11 mouse cellular contexts compared by ENCODE assay signal in the genomic region with DNA sequence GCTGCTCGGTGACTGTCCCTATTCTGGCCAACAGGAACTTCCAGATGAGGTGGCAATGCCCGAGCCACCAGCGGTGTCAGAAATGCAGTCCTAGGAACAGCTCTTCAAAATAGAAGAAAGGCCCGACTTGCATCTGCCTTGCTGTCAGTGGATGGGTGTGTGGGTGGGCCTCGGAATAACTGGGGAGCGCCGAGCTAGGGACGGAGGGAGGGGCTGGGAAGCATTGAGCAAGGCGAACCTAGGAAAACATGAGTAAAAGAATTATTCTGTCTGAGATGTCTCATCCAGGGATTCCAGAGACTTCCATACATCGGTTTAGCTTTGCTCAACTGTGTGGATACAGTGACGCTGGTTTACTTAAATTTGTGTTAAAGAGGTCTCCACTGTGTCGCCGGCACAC. TPM values are rescaled to one million over a fixed set of nuclear protein-coding genes. Genes with fewer than 3 reads are reported as not detected.
A peak's percentile ranks its signal among the peaks of the same experiment; 100 is the strongest.
DNase-seq lines count a peak whose midpoint lies in the region; ATAC-seq and TF ChIP-seq lines count a peak whose summit lies in the region.
"Had no signal": no experiment of that assay in that cellular context is flagged by ENCODE, and none has a peak within 500 bp of the region (broad histone marks: within the 10 kb centered on the region; RNA-seq: fewer than 3 reads in every experiment).

No protein-coding gene starts in this region.

- peaks cover 35% of the 10 kb centered on the region for H3K4me1 ChIP-seq in forebrain, embryonic 15.5 days
- peaks cover 31% of the 10 kb centered on the region for H3K4me1 ChIP-seq in forebrain, embryonic 14.5 days (ENCODE audit: control insufficient read depth, insufficient read depth, low read length)
- peaks cover 17% of the 10 kb centered on the region for H3K4me1 ChIP-seq in cortical plate, adult 2 months (ENCODE audit: control insufficient read depth, insufficient read depth, low read length)
- peaks cover 43% of the 10 kb centered on the region for H3K4me1 ChIP-seq in midbrain, embryonic 10.5 days

- no peak overlapping the region for H3K4me2 ChIP-seq in forebrain, embryonic 15.5 days (replicated peaks)
- H3K4me2 ChIP-seq in forebrain, embryonic 14.5 days (ENCODE audit: low read length), result no peak overlapping the region
- peak overlapping the region; percentile 97 for H3K4me2 ChIP-seq in myocyte (ENCODE audit: low read depth)
- H3K4me2 ChIP-seq: embryonic facial prominence, embryonic 12.5 days had no signal

- ATAC-seq in forebrain, embryonic 15.5 days (replicated peaks), result no peak
- ATAC-seq in forebrain, embryonic 14.5 days, result no peak

- no peak for TF ChIP-seq POLR2A in cortical plate, adult 2 months (IDR thresholded peaks at IDR 0.05; ENCODE audit: extremely low read depth, insufficient read depth, low read length)
- no peak for TF ChIP-seq POLR2A in myocyte (IDR thresholded peaks at IDR 0.05; ENCODE audit: insufficient read length, low read depth)

- H3K27me3 ChIP-seq in forebrain, embryonic 15.5 days, result no peaks in the 10 kb centered on the region
- no peaks in the 10 kb centered on the region for H3K27me3 ChIP-seq in forebrain, embryonic 14.5 days (replicated peaks; ENCODE audit: control insufficient read depth, insufficient read depth, low read length)
- no peaks in the 10 kb centered on the region for H3K27me3 ChIP-seq in myocyte (ENCODE audit: control insufficient read depth, insufficient read depth, insufficient read length)
- H3K27me3 ChIP-seq in midbrain, embryonic 10.5 days (ENCODE audit: low read depth, poor library complexity, severe bottlenecking), result no peaks in the 10 kb centered on the region
- H3K27me3 ChIP-seq: embryonic facial prominence, embryonic 12.5 days had no signal

- TF ChIP-seq CTCF in layer of hippocampus, adult 2 months (conservative IDR thresholded peaks at IDR 0.05), result no peak
- TF ChIP-seq CTCF in cortical plate, adult 2 months (IDR thresholded peaks at IDR 0.05; ENCODE audit: extremely low read depth, insufficient read depth, low read length), result no peak

- H3K79me2 ChIP-seq in myocyte (ENCODE audit: control insufficient read depth, insufficient read depth), result no peaks in the 10 kb centered on the region

- no peak for DNase-seq in forebrain, embryonic 14.5 days (ENCODE audit: low spot score)
- peak in 1 of 2 experiments; percentile 17 for DNase-seq in layer of hippocampus, adult 2 months (ENCODE audit: low spot score in 2 of 2)
- DNase-seq in layer of hippocampus, postnatal 36 days, result no peak
- no peak for DNase-seq in cerebellum, postnatal 4 days (ENCODE audit: low spot score in 2 of 2)
- no peak for DNase-seq in midbrain, embryonic 10.5 days (ENCODE audit: low spot score)

- no peaks in the 10 kb centered on the region for H3K9me3 ChIP-seq in forebrain, embryonic 15.5 days
- H3K9me3 ChIP-seq in forebrain, embryonic 14.5 days (replicated peaks; ENCODE audit: control insufficient read depth, low read length), result no peaks in the 10 kb centered on the region
- H3K9me3 ChIP-seq in midbrain, embryonic 10.5 days (replicated peaks), result no peaks in the 10 kb centered on the region
- H3K9me3 ChIP-seq: embryonic facial prominence, embryonic 12.5 days had no signal

- H3ac ChIP-seq in myocyte (ENCODE audit: control insufficient read depth, insufficient read length), result no peak overlapping the region

- peaks cover 3% of the 10 kb centered on the region; the same call in 1 of the 2 replicates for H3K36me3 ChIP-seq in forebrain, embryonic 15.5 days
- 0 out of 2 replicates have a peak, but pooled peaks cover 7% of the 10 kb centered on the region for H3K36me3 ChIP-seq in forebrain, embryonic 14.5 days (ENCODE audit: control insufficient read depth, insufficient read depth, low read length)
- no peaks in the 10 kb centered on the region for H3K36me3 ChIP-seq in myocyte (ENCODE audit: control insufficient read depth, insufficient read depth)
- H3K36me3 ChIP-seq in midbrain, embryonic 10.5 days, result peaks cover 9% of the 10 kb centered on the region

- no peak overlapping the region for H3K4me3 ChIP-seq in forebrain, embryonic 15.5 days
- no peak overlapping the region for H3K4me3 ChIP-seq in forebrain, embryonic 14.5 days (ENCODE audit: low read depth, low read length)
- H3K4me3 ChIP-seq in layer of hippocampus, adult 2 months, result no peak overlapping the region; the same call in 1 of the 2 replicates
- no peak overlapping the region for H3K4me3 ChIP-seq in cortical plate, adult 2 months (ENCODE audit: insufficient read depth, low read length)
- H3K4me3 ChIP-seq in myocyte, result peak overlapping the region; percentile 8
- H3K4me3 ChIP-seq in midbrain, embryonic 10.5 days, result no peak overlapping the region
- H3K4me3 ChIP-seq: embryonic facial prominence, embryonic 12.5 days had no signal

- no peak overlapping the region for H3K9ac ChIP-seq in forebrain, embryonic 15.5 days (replicated peaks)
- no peak overlapping the region for H3K9ac ChIP-seq in forebrain, embryonic 14.5 days (ENCODE audit: low read length)
- H3K9ac ChIP-seq: embryonic facial prominence, embryonic 12.5 days had no signal

- H3K27ac ChIP-seq in forebrain, embryonic 15.5 days (replicated peaks), result peak overlapping the region; percentile 29; the same call in 1 of the 2 replicates
- no peak overlapping the region; the same call in 1 of the 2 replicates for H3K27ac ChIP-seq in forebrain, embryonic 14.5 days (ENCODE audit: low read depth, low read length)
- H3K27ac ChIP-seq in layer of hippocampus, adult 2 months, result peak overlapping the region; percentile 93
- 0 out of 2 replicates have a peak overlapping the region, but pooled peaks have one; percentile 16 for H3K27ac ChIP-seq in cortical plate, adult 2 months (ENCODE audit: insufficient read depth, low read length)
- no peak overlapping the region for H3K27ac ChIP-seq in midbrain, embryonic 10.5 days (replicated peaks)

- WGBS in forebrain, embryonic 15.5 days, result 77% methylated on average over 13 of the region's 13 CpGs
- 86% methylated on average over 13 of the region's 13 CpGs for WGBS in forebrain, embryonic 14.5 days
- WGBS in midbrain, embryonic 10.5 days, result 90% methylated on average over 13 of the region's 13 CpGs

TF ChIP-seq in myocyte, 11 proteins besides CTCF, POLR2A, EP300 and RAD21:
- TF ChIP-seq MAX (IDR thresholded peaks at IDR 0.05; ENCODE audit: low read depth) (no peak), MYOG (IDR thresholded peaks at IDR 0.05; ENCODE audit: control insufficient read depth in 1 of 3, insufficient read depth in 1 of 3, insufficient read length in 2 of 3, low read depth in 2 of 3) (no peak), SRF (IDR thresholded peaks at IDR 0.05; ENCODE audit: control insufficient read depth, insufficient read length, low read depth) (no peak), MYOD1 (IDR thresholded peaks at IDR 0.05; ENCODE audit: control insufficient read depth in 1 of 3, insufficient read length in 2 of 3, low read depth in 2 of 3) (peak in 1 of 3 experiments; percentile 38)

RNA-seq across cellular contexts. Expression of gene Hacl1, which starts 27.2 kb away (rescaled TPM):
- polyA plus RNA-seq in forebrain, embryonic 15.5 days (2015; fragmentation: Nextera tagmentation; extraction: Ambion mirVana), result 5.9 and 9.3 TPM in 2 replicates
- polyA plus RNA-seq in forebrain, embryonic 14.5 days (2014; fragmentation: Nextera tagmentation; extraction: Ambion mirVana), result 10.2 and 13.0 TPM in 2 replicates
- total RNA-seq in layer of hippocampus, adult 2 months (2021), result 1 to 10 TPM; 7.0 to 9.4 TPM
- total RNA-seq in layer of hippocampus, postnatal 36 days (2021), result 1 to 10 TPM; 6.6 to 9.8 TPM
- 11.2 and 11.3 TPM in 2 replicates for polyA plus RNA-seq in cortical plate, adult 2 months (2012; rRNA removed)
- polyA plus RNA-seq in myocyte (2012; fragmentation: generic; extraction: Trizol), result 6.0 TPM
- 7.2 and 9.5 TPM in 2 replicates for polyA plus RNA-seq in midbrain, embryonic 10.5 days (2016; fragmentation: Nextera tagmentation; extraction: Ambion mirVana)

RNA-seq across cellular contexts. Expression of gene Btd, which starts 27.5 kb away (rescaled TPM):
- 15.1 and 16.6 TPM in 2 replicates for polyA plus RNA-seq in forebrain, embryonic 15.5 days (2015; fragmentation: Nextera tagmentation; extraction: Ambion mirVana)
- polyA plus RNA-seq in forebrain, embryonic 14.5 days (2014; fragmentation: Nextera tagmentation; extraction: Ambion mirVana), result 17.3 and 19.0 TPM in 2 replicates
- total RNA-seq in layer of hippocampus, adult 2 months (2021), result 1 to 10 TPM; 9.6 TPM
- total RNA-seq in layer of hippocampus, postnatal 36 days (2021), result 10 to 100 TPM in 1 of 2 experiments, 1 to 10 TPM in 1; 9.5 to 10.9 TPM
- polyA plus RNA-seq in cortical plate, adult 2 months (2012; rRNA removed), result 15.7 and 19.6 TPM in 2 replicates
- polyA plus RNA-seq in myocyte (2012; fragmentation: generic; extraction: Trizol), result 14.7 TPM
- polyA plus RNA-seq in midbrain, embryonic 10.5 days (2016; fragmentation: Nextera tagmentation; extraction: Ambion mirVana), result 15.5 and 16.4 TPM in 2 replicates

RNA-seq across cellular contexts. Expression of gene Gm49387, which starts 27.6 kb away (rescaled TPM):
- 0.37 and 0.78 TPM in 2 replicates for polyA plus RNA-seq in forebrain, embryonic 15.5 days (2015; fragmentation: Nextera tagmentation; extraction: Ambion mirVana)
- not detected in 2 replicates for polyA plus RNA-seq in forebrain, embryonic 14.5 days (2014; fragmentation: Nextera tagmentation; extraction: Ambion mirVana)
- total RNA-seq in layer of hippocampus, adult 2 months (2021), result under 1 TPM in 1 of 2 experiments, not detected in 1; 0.95 TPM
- not detected for total RNA-seq in layer of hippocampus, postnatal 36 days (2021)
- polyA plus RNA-seq in cortical plate, adult 2 months (2012; rRNA removed), result not detected in 2 replicates
- polyA plus RNA-seq in myocyte (2012; fragmentation: generic; extraction: Trizol), result not detected
- polyA plus RNA-seq in midbrain, embryonic 10.5 days (2016; fragmentation: Nextera tagmentation; extraction: Ambion mirVana), result 0.12 and 1.4 TPM in 2 replicates
- total RNA-seq: neutrophil, adult 5-6 weeks had no signal
- polyA plus RNA-seq: urinary bladder, adult 2 months had no signal

Comparison
In these comparisons a context has a peak if more than half of its experiments do, and no peak if none do; other contexts are left out.
1. H3K27ac ChIP-seq: peak in forebrain, embryonic 15.5 days (single experiment), layer of hippocampus, adult 2 months (single experiment) and cortical plate, adult 2 months (single experiment); none in forebrain, embryonic 14.5 days (single experiment) and midbrain, embryonic 10.5 days (single experiment).